Mouse (Mus musculus): Measurements from ENCODE around the gene Rnf123.

Rnf123 gene

DNA sequence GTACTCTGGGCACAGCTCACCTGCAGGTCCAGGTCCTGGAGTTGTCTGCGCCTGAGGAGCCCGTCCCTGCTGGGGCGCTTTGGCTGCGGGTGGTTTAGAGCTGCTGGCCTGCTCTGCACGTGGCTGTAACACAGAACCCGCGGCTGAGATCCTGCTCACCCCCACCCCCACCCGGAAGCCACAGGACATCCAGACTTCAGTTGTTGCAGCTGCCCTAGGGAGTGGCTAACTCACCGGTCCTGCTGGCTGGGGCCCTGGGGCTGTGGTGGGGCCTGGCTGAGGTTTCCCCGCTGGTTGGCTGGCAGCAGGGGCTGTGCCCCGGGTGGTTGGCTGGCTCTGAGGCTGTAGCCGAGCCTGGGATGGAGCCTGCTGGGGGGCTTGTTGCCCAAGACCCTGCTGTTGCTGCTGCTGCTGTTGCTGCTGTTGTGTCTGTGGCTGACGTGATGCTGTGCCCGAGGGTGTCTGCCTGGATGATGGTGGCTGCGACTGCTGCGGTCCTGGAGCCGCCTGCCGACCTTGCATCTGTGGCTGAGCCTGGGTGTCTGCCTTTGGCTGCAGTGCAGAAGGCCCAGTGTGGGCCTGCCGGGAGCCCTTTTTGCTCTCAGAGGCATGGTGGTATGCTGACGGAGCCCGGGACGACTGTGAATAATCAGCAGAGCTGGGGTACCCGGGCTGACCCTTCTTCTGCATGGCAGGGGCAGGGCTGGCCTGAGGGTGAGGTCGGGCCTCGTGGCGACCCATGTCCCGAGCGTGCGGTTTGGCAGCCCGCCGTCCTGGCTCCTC is 21.8 kb upstream of the Rnf123 start:
- DNase-seq (ENCODE audit: extremely low spot score), result peak; percentile 52

DNA sequence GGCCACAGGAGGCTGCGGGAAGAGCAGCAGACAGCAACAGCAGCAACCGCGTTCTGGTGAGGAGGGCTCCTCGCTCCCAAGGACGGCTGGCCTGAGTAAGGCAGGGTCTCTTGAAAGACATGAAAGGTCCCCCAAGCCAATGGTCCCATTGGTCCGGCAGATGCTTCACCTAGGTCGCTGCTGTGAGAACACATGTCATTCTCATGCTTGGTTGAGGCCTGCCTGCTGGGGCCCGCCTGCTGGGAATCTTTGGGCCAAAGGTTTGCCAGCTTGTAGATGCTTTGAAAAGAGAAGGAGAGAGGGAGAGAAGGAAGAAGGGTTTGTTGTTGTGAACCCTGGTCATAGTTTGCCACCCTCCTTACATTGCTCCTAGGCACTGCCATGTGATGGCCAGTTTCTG is 16.5 kb upstream of the Rnf123 start:
- no peak for DNase-seq (ENCODE audit: extremely low spot score)

DNA sequence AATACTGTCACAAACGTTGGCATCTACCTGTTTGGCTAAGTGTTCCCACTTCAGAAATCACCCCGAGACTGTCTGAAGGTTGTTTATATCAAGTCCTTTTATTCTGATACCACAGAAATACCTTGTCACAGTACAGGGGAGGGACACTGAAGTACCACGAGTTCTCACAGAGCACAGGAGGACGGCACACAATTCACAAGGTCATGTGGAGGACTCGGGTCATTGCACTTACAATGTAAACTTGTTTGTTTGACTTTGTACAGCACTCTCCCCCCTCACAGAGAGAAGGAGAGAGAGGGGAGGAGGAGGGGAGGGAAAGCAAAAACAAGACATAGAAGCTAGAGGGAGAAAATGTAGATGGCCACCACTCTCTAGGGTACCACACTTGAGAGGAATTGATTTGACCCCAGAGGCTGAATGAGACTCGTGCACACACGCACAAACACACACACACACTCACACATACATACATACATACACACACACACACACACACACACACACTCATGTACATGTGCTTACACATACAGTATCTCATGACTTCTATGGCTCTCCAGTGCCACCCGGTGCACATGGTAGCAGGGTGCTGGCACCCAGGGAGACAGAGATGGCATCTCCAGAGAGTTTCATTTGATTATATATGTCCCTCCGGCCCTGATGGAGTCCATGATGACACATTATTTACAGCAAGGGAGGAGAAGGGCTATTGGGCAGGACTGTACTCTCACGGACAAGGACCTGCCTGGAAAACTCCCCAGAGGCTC is 13.0 kb upstream of the Rnf123 start:
- DNase-seq (ENCODE audit: extremely low spot score), result no peak

DNA sequence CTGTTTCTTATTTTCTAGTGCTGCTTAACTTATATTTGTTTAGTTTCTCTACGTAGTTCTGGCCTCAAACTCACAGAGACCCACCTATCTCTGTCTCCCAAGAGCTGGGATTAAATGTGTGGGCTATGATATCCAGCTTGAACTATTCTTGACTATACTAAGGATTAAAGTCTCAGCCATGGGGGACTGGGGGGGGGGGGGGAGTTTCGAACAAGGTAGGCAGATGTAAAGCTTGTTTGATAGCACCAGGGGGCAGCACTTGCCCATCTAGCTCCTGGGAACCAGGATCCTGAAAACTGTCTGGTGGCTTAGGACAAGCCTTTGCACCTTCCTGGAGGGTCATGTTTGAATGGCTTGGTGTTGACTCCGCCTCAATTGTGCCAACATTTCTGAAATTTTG is 12.4 kb upstream of the Rnf123 start:
- DNase-seq (ENCODE audit: extremely low spot score), result peak; percentile 72

DNA sequence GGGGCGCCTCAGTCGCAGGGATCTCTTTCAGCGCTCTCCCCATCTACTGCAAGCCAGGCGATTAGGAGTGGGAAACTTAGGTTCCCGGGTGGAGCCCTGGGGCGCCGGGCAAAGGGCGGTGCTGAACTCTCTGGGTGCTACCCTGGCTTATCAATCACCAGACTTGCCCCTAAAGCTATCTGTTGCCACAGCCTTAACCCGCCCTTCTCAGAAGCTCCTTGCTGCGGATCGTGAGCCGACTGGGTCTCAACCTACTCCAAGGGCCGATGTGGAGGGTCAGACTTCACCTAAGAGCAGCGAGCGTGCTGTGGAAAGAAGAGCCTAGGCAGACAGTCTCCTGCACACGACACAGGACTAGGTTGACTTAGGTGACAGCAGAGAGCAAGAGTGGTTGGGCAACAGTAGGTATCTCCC is 11.9 kb upstream of the Rnf123 start:
- DNase-seq (ENCODE audit: extremely low spot score), result peak; percentile 66

DNA sequence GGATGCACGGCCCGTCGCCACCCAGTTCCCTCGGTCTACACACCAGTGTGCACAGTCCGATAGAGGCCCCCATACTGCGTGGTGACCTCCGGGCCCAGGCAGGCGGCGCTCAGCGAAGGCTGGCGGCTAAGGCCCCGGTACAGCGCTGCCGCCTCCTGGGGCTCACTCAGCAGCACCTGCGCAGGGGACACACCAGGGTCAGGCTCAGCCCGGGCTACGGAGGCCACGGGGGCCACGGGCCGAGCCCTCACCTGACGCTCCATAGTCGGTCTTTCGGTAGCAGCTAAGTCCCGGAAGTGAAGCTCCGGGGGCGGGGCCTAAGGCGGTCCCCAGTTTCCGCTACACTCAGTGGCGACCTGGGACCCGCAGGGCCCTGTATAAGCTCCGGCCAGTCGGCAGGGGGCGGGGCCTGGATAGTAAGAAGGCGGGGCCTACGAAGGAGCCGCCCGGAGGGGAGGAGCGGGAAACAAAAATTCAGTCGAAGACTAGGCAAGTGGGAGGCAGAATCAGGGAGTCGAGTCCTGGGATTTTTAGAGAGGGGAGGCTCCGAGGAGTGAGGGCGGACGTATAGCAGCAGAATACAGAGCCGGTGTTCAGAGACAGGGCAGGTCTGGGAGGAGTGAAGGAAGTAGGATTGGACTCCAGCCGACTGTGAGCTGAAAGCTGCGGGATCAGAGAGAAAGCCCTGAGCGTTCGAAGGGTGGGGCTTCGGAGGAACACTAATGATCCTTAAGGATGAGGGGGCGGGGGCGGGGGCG is 11.2 kb upstream of the Rnf123 start, which contains the start of gene Apeh:
Gene Apeh (minus strand): TSS at position 423 of the 758 bp plus-strand sequence.
- DNase-seq (ENCODE audit: extremely low spot score), result peak; percentile 98

DNA sequence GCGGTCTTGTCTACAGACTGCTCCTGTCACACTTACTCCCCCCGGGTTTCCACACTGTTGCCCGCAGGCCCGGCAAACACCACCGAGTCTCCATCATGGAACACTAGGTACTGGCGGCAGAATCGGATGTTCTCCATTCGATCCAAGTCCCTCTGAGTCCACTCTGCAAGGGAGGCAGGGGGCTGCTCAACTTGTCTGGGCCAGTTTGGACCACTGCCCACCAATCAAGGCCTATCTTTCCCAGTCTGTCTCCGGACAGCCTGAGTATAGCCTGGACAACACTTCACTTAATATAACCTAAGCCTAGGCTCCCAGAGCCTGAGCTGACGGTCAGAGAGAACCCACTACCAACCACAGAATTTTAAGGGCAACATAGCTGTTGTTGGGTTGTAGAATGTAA is 10.4 kb upstream of the Rnf123 start:
- DNase-seq (ENCODE audit: extremely low spot score), result no peak

DNA sequence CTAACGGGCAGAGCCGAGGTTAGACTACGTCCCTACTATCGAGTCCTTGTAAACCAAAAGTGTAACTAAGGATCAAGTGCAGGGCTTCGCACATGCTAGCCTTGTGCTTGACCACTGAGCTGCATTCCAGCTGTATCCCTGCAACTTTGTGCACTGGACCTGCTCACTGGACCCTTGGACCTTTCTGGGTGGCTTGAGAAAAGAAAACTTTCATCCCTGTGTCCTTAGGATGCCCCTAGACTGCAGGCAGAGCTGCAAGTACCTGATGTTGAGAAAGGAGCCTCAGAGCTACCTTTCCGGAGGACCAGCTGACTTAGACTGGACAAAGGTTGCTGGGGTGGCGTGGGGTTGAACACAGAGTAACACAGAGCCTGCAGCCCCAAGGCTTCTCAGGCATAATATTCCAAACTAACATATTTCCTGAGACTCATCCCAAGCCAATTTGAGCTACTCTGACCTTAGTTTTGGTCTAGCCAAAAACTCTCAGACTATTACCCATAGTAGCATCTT is 7.5 kb upstream of the Rnf123 start:
- no peak for DNase-seq (ENCODE audit: extremely low spot score)

DNA sequence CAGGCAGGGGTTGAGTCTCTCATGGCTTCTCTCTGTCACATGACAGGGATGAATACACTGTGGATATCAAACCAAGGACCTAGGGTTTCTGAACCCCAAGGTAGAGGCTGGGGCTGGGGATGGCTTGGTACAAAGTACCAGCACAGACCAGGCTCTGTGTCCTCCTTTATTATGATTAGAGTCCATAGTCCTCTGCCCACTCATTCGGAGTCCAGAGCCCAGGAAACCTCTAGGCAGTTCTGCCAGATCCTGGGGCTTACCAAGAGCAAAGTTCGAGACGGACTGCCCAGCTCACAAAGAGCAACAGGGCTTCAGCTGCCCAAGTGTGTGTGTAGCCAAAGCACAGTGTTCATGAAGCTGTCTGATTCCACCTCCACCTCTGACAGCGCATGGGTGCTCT is 2.1 kb upstream of the Rnf123 start:
- no peak for DNase-seq (ENCODE audit: extremely low spot score)

DNA sequence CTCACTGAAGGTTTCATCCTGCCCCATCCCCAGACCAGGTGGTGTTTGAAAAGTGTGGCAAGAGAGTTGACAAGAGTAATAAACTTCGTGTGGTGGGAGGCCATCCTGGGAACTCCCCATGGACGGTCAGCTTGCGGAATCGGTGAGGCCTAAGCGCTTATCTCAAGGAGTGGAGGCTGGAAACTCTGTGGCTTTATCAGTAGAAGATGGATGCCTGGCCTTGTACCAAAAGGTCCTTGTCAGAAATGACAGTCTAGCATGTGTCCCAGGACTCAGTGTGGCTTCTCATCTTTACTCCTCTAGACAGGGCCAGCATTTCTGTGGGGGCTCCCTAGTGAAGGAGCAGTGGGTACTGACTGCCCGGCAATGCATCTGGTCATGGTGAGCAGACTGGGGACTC is 415 bp upstream of the Rnf123 start:
- DNase-seq (ENCODE audit: extremely low spot score), result no peak

DNA sequence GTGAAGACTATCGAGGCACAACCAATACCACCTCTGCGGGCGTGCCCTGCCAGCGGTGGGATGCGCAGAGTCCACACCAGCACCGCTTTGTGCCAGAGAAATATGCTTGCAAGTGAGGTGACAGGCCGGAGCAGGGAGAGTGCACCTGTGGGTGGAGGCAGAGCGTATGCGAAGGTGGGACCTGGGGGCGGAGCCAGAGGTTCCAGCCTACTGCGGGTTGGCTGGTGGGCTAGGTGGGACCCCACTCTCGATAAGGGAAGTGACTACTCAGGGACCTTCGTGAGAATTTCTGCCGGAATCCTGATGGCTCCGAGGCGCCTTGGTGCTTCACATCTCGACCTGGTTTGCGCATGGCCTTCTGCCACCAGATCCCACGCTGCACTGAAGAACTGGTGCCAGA is 597 bp downstream of the Rnf123 start:
- no peak for DNase-seq (ENCODE audit: extremely low spot score)

DNA sequence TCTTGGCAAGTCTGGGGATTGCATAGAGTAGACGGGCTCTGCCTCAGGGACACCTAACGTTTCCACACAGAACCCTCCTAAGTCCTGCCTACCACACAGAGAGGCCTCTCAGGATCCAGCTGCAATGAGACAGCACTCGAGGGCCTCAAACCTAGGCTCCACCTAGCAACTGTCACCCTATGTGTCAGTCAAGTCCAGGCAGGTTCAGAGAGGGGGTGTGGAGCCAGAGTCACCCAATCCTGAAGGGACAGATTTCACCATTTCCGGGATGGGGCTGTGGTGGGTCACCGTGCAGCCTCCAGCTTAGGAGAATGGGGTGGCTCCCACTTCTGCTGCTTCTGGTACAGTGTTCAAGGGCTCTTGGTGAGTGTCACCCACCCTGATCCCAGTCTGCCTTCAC is 3.0 kb downstream of the Rnf123 start, which contains the start of gene Mst1:
Gene Mst1 (plus strand): TSS at position 269 of the 400 bp plus-strand sequence.
- no peak for DNase-seq (ENCODE audit: extremely low spot score)

DNA sequence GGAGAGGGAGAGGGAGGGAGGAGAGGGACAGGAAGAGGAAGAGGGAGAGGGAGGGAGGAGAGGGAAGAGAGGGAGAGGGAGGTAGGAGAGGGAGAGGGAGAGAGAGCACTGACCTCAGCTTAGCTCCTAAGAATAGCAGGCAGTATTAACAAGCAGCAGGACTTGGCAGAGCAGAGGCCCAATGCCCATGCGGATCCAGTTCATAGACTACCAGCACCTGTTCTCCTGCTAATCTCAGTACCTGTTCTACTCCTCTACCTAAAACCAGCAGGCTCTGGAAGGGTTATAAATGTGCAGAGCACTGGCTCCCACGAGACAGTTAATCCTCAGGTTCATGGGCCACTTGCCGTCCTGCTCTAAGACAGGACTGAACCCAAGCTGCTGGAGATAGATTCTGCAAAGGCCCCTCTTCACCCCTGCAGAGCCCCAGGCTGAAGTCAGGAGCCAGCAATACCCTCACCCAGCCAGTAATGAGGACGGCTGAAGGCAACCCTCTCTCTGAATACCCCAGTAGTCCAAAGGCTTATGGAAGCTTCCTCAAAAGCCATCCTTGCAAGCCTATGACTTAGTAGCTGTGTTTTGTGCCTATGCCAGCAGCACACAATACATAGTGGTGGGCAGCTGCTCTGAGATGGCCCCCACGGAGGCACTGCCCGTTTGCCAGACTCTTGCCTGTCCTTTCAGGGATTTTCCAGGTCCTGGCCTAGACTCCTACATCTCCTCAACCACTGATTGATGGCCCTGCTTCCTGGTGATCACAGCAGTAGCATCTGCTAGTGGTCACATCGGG is 9.8 kb downstream of the Rnf123 start:
- no peak for DNase-seq (ENCODE audit: extremely low spot score)

DNA sequence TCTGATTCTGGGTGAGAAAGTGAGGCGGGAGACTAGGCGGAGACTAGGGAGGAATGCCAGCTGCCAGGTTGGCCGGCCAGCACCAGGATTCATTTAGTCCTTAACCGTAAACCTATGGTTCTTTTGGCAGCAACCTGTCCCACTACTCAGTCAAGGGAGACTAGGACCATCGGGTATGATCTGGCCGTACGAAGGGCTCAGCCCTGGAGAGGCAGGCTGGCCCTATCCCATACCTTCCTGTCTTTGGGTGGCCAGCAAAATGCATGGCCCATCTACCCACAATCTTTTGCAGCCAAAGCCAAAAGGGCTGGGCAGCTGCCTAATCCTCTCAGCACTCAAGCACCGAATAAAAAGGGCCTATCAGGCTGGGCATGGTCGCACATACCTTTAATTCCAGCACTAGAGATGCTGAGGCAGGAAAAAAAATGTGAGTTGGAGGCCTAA is 10.6 kb downstream of the Rnf123 start:
- no peak for DNase-seq (ENCODE audit: extremely low spot score)

DNA sequence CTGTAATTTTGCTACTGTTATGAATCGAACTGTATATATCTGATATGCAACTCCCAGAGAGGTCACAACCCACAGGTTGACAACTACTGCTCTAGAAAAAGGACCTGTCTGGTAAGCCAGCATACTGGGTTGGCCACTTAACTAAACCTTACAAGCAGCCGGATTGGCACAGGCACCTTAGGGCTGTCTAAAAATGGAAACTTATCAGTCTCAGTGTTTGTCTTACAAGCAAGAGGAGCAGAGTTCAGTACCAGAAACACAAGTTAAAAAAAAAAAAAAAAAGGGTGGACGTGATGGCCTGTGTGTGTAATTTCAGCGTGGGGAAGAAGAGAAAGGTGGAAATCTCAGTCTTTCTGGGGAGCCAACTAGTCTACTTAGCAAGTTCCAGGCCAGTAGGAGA is 11.3 kb downstream of the Rnf123 start:
- no peak for DNase-seq (ENCODE audit: extremely low spot score)

DNA sequence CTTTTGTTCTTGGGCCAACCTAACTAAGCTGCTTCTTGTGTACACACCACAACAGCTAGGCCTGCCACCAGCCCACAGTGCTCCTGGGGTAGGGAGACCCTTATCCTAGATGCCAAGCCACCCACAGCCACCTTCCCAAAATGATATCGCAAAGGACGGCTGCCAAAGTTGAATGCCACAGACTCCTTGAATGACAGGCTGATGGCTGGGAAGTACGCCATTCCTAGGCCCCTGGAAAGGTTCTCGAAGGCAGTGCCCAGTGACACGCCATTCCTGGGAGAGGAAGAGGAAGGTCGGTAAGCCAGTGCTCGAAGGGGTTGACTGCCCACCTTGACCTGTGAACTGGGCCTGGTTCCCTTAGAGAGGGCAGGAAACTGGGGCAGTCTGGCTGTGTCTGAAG is 13.6 kb downstream of the Rnf123 start:
- no peak for DNase-seq (ENCODE audit: extremely low spot score)

DNA sequence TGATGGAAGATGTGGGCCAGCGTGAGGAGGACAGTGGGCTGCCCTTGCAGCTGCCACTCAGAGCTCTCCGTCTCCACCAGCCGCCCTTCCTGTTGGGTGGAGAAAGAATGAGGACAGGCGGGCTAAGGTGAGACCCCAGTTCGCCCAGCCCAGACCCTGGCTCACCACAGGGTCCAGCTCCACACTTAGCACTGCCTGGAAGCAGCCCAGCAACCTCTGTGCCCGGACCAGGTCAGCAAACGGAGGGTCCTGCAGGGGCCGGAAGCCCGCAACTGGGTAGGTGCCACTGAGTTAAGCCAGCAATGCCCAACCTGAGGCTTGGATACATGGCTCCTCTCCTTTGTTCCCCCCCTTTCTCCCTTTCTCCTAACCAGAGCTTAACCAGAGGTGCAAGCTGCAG is 14.1 kb downstream of the Rnf123 start:
- no peak for DNase-seq (ENCODE audit: extremely low spot score)

DNA sequence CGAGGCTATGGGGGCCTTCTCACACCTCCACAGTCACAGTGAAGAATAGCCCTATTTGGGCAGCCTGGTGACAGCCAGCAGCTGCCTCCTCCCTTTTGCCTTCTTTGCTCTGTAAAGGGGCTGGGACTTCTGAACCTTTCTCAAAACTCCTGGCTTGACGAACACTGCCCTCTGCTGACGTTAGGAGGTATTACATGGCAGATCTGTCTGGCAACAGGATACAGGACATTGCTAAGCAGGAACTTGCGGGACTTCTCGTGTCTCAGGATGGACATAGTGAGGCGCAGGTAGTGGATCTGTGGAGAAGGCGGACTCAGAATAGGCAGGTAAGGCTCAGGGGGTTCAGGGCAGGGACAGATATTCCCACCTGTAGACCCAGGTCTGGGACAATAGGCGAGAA is 15.2 kb downstream of the Rnf123 start:
- DNase-seq (ENCODE audit: extremely low spot score), result peak; percentile 83

DNA sequence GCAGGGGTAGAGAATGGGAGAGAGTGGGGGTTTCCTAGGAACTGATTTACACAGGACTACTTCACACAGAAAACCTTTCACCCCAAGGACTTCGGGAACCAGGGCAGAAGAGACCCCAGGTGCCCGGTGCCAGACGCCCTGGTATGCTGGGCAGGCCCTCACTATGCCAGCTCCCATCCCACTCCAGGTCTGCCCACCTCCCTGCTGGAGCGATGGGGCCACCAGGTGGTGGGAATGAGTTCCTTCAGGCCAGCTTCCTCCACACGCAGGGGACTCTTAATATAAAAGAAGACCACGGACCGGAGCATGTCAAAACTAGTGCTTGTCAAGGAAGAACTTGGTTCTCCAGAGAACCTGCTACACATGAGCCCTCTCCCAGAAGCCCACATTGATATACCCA is 15.9 kb downstream of the Rnf123 start:
- DNase-seq (ENCODE audit: extremely low spot score), result no peak

DNA sequence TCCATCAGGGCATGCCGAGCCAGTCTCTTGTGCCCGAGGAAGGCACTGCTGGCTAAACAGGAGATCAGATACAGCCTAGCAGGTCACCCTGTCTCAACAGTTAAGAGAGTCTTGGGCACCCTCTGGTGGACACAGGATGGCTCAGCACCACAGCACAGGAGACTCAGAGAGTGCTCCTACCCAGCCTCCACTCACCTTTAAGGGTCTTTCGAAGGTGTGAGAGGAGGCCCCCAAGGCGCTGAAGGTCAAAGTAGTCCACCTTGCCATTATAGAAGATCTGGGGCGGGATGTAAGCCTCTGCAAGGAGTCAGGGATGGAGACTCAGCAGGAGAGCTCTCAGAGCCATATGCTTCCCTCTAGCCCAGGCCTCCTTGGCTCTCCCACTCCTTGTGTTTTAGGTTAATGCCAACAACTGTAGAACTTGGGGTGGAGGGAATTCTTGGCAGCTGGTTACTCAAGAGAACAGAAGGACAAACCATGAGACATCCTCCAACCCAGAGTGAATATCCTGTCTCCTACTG is 17.6 kb downstream of the Rnf123 start:
- peak; percentile 45 for DNase-seq (ENCODE audit: extremely low spot score)

DNA sequence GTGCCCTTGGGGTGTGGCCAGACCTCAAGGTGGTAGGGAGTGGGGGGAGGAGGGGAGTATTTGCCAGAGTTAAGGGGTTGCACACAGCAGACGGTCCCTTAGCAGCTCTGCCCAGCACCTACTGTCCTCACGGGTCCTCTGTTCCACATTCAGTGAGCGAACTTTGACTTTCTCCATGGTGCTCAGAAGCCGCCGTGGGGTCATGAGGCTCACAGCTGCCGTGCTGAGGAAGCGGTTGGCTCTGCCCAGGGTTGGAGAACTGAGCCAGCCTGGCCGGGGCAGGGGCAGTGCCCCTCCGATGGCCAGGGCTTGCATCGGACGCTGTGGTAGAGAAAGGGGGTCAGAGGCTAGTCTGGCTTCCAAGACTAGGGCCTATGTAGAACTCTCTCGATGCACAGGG is 19.8 kb downstream of the Rnf123 start:
- no peak for DNase-seq (ENCODE audit: extremely low spot score)
